Mouse (Mus musculus) heart, adult 2 months (tissue): Measurements from ENCODE around the gene Arhgef17. TPM values are rescaled to one million over a fixed set of nuclear protein-coding genes. Genes with fewer than 3 reads are reported as not detected.

ENCODE experiments used
- DNase-seq, 2 experiments: peaks; one replicate each; pipeline ENCODE4 v3.0.0; 2021
- H3K27ac ChIP-seq: fragments of 200-600 bp; 2 replicates; pipeline ENCODE4 v1.8.1; 2022
- H3K27me3 ChIP-seq: fragments of 200-500 bp; 2 replicates; pipeline ENCODE4 v1.6.1; 2012; ENCODE audit warnings: mild to moderate bottlenecking, low read length, inconsistent platforms, mixed read lengths; ENCODE audit not compliant: control insufficient read depth, insufficient read depth
- H3K36me3 ChIP-seq: fragments of 200-500 bp; 2 replicates; pipeline ENCODE4 v1.6.1; 2012; ENCODE audit warnings: low read length, inconsistent platforms; ENCODE audit not compliant: control insufficient read depth, insufficient read depth
- H3K4me1 ChIP-seq: fragments of 200-500 bp; 2 replicates; pipeline ENCODE4 v1.6.1; 2011; ENCODE audit warnings: low read length; ENCODE audit not compliant: control insufficient read depth, insufficient read depth
- H3K4me3 ChIP-seq: fragments of 200-600 bp; 2 replicates; pipeline ENCODE4 v1.8.1; 2022
- H3K79me2 ChIP-seq: fragments of 200-500 bp; replicated peaks from 2 replicates; pipeline ENCODE4 v1.6.1; 2012; ENCODE audit warnings: mild to moderate bottlenecking, inconsistent platforms, low read length, moderate library complexity, mixed read lengths; ENCODE audit not compliant: control insufficient read depth, insufficient read depth
- H3K9ac ChIP-seq: fragments of 200-500 bp; 2 replicates; pipeline ENCODE4 v1.6.1; 2012; ENCODE audit warnings: low read depth, mild to moderate bottlenecking, control low read depth, inconsistent platforms, low read length, mixed read lengths
- CTCF ChIP-seq: fragments of 200-600 bp; IDR thresholded peaks from 2 replicates; pipeline ENCODE4 v1.8.1; 2022; ENCODE audit warnings: antibody characterized with exemption, mild to moderate bottlenecking, moderate library complexity
- EP300 ChIP-seq: fragments of 200-500 bp; IDR thresholded peaks from 2 replicates; pipeline ENCODE4 v1.6.1; 2011; ENCODE audit warnings: low read depth, low read length, control low read depth; ENCODE audit not compliant: insufficient read depth
- POLR2A ChIP-seq: fragments of 200-500 bp; IDR thresholded peaks from 2 replicates; pipeline ENCODE4 v1.6.1; 2011; ENCODE audit warnings: mild to moderate bottlenecking, low read depth, low read length, control low read depth; ENCODE audit not compliant: insufficient read depth
- WGBS: fragments of 180-500 bp; shearing (Covaris S2); methylation state at CpG from one replicate; pipeline ENCODE4 v1.1.7; 2018; 5-methylcytosine and 5-hydroxymethylcytosine counted together
- intact Hi-C: fragments of 180-260 bp; cut with DNase I; formaldehyde crosslinking; loops from one replicate; pipeline ENCODE4 v1.15.1; 2025
- polyA plus RNA-seq: library from polyadenylated mRNA; depleted of rRNA; stranded (reverse); fragments of >200 nt; gene quantifications from 2 replicates; pipeline ENCODE4 v1.2.3, GENCODE M21; 2012
- total RNA-seq, 2 experiments: library from RNA; stranded (reverse); gene quantifications; 2 replicates each; pipeline ENCODE4 v1.2.3; 2021

Gene Arhgef17
- total and polyA plus RNA-seq, 3 experiments, result 23.4 to 28.4 (median 26.2) TPM

DNA sequence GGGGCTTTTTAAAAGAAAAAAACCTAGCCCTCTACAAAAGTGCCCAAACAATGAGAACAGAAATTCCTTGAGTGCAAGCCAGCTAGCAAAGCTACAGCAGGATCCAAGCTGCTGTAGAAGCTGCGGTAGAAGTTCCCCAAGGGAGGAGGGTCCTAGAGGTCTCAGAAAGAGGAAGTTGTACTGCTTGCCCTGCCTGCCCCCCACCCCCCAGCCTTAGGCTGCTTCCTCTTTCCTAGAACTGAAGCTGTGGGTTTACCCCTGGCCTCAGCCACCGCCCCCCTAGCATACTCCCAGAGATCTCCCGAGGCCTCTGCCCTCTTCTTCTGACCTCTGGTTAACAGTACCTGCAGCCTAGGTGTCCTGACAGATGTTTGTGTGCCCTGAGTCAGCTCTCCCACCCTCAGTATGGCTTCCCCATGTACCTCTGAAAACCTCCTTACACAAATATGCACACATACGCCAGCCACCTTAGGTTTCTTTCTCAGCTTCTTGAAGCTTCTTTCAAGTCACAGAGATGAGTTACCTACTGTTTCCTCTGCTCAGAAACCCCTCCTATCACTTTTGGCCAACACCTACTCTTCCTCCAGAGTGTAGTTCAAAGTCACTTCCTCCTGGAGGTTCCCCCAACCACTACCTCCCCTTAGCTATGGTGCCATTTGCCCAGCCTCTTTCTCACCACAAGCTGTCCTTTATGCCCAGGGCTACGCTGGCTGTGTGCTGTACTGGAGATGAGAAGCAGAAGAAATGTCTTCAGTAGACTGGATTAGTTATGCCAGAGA, 75.9 kb downstream of the Arhgef17 start:
- Histone ChIP-seq H3K4me3 (no peak overlapping the region), H3K27ac (peak overlapping the region; percentile 26), H3K36me3 (no peaks in the 10 kb centered on the region), H3K79me2 (no peaks in the 10 kb centered on the region), H3K4me1 (peaks cover 11% of the 10 kb centered on the region), H3K9ac (no peak overlapping the region), H3K27me3 (no peaks in the 10 kb centered on the region)
- TF ChIP-seq EP300, result no peak
- TF ChIP-seq POLR2A, result no peak
- TF ChIP-seq CTCF, result no peak
- intact Hi-C loops, result no loop called here
- WGBS, result 59% methylated on average over 5 of the region's 5 CpGs
- peak in 1 of 2 experiments; percentile 75 for DNase-seq

DNA sequence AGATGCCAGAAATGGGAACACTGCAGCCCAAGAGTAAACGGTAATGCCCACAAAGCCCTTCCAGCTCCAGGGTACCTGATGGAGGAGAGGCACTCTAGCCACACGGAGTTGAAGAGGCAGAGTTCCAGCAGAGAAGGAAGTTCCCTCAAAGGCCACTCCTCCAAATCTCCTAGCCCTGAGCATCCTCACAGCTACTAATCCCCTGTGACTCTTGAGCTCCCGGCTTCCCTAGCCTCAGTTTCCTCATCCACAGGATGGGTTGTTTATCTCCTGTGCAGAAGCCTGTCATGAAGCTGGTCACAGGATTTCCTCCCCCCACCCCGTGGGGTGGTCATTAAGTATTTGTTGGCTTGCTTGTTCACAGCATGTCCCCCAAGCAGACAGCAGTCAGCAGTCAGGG, 76.6 kb downstream of the Arhgef17 start:
- Histone ChIP-seq H3K79me2 (no peaks in the 10 kb centered on the region), H3K4me3 (no peak overlapping the region), H3K4me1 (peaks cover 11% of the 10 kb centered on the region), H3K9ac (no peak overlapping the region), H3K27ac (no peak overlapping the region; the same call in 1 of the 2 replicates), H3K36me3 (no peaks in the 10 kb centered on the region), H3K27me3 (no peaks in the 10 kb centered on the region)
- WGBS, result 39% methylated on average over 4 of the region's 4 CpGs
- DNase-seq, result no peak
- TF ChIP-seq EP300, result no peak
- TF ChIP-seq POLR2A, result no peak
- no peak for TF ChIP-seq CTCF
- intact Hi-C loops, result no loop called here

DNA sequence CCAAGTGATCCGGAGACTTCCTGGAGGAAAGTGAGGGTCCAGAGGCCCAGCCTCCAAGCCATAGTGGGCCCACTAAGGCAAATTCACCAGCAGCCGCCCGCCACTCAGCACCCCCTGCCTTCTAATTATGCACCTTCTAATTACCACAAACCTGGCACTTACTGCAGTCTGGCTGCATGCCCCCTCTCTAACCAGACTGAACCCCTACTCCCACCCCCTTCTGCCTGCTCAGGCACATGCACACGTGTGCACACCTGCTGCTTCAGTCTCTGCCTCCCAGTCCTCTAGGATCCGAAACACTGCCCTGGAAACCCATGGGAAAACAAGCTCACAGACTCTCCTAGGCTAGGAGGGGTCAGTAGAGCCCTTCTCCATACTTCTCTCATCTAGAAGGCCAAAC, 77.0 kb downstream of the Arhgef17 start:
- Histone ChIP-seq H3K9ac (no peak overlapping the region), H3K36me3 (no peaks in the 10 kb centered on the region), H3K79me2 (no peaks in the 10 kb centered on the region), H3K4me3 (no peak overlapping the region), H3K27ac (no peak overlapping the region), H3K27me3 (no peaks in the 10 kb centered on the region), H3K4me1 (peaks cover 11% of the 10 kb centered on the region)
- DNase-seq, result no peak
- intact Hi-C loops, result no loop called here
- TF ChIP-seq EP300, result no peak
- TF ChIP-seq POLR2A, result no peak
- TF ChIP-seq CTCF, result no peak
- WGBS, result 86% methylated on average over 5 of the region's 5 CpGs

DNA sequence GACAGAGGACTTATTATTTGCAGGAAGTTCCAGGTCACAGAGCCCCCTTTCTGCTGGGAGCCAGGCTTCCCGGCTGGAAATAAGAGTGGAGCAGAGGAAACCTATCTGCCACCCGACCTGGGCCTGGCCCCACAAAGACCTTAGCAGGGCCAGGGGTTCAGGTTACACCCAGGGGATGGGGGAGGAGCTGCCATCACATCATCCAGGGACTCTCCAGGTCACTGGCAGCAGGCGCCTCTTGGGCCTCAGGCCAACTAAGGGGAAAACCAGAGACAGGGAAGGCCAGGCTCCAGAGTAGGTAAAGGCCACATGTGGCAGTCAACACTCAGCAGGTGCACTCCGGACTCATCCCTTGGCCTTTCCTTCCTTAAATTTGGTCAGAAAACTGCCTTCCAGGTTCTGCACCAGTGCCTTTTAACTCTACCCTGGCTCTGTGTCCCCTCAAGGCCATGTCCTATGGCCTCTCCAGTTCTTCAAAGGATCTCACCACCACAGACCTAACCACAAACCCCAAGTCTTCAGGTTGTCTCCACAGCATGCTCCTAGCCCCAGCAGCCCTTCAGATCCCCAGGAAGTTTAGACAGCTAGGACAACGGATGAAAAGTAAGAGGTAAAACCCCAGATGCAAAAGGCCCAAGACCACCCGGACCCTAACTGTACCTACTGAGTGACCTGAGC, 77.6 kb downstream of the Arhgef17 start:
- no peak for DNase-seq

DNA sequence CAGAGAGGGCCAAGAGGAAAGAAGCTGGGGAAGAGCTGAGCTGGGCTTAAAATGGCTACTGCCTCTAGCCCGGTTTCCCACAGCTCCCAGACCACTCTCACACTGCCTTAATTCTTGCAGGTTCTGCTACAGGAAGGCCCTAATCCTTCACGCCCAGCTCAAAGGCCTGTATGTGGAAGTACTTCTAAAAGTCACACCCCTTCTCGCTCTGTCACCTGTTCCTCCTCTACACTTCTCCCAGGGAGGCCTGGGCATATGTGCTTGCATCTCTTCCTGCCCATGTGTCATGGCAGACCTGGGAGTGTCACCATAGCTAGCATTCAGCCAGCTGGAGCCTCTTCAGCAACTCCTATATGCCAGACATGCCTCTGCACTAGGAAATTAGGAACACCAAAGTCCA, 78.5 kb downstream of the Arhgef17 start:
- DNase-seq, result no peak
- Histone ChIP-seq H3K79me2 (no peaks in the 10 kb centered on the region), H3K9ac (no peak overlapping the region), H3K27ac (no peak overlapping the region), H3K27me3 (no peaks in the 10 kb centered on the region), H3K36me3 (no peaks in the 10 kb centered on the region), H3K4me3 (no peak overlapping the region), H3K4me1 (peaks cover 11% of the 10 kb centered on the region)
- intact Hi-C loops, result no loop called here
- 74% methylated on average over 3 of the region's 3 CpGs for WGBS
- TF ChIP-seq CTCF (no peak), EP300 (no peak), POLR2A (no peak)

More for the DNA sequence above, 77.6 kb downstream of the Arhgef17 start:
- 61% methylated on average over 6 of the region's 6 CpGs for WGBS
- TF ChIP-seq CTCF (no peak), EP300 (no peak), POLR2A (no peak)
- Histone ChIP-seq H3K4me1 (peaks cover 11% of the 10 kb centered on the region), H3K79me2 (no peaks in the 10 kb centered on the region), H3K36me3 (no peaks in the 10 kb centered on the region), H3K27ac (no peak overlapping the region), H3K9ac (no peak overlapping the region), H3K4me3 (no peak overlapping the region), H3K27me3 (no peaks in the 10 kb centered on the region)
- intact Hi-C loops, result no loop called here
